In genomic region chr3:152474582-152475277, GRCm38 (mm10) we compare ENCODE assay signal across 8 mouse cellular contexts.
DNase-seq lines count a peak whose midpoint lies in the region; ATAC-seq and TF ChIP-seq lines count a peak whose summit lies in the region.

No protein-coding gene starts in this region.

- ATAC-seq in midbrain, embryonic 11.5 days (ENCODE audit: low FRiP score) = no peak
- no peak for ATAC-seq in midbrain, embryonic 13.5 days
- peak; percentile 23; the same call in 1 of the 2 replicates for ATAC-seq in cerebellum, adult (ENCODE audit: insufficient number of reproducible peaks, low FRiP score, low TSS enrichment)
- peak; percentile 32 for ATAC-seq in granulocyte monocyte progenitor cell, adult 5-6 weeks (replicated peaks; ENCODE audit: poor library complexity, severe bottlenecking)
- ATAC-seq in inflammation-experienced regulatory T-cells, adult 6 months = no peak

- DNase-seq in midbrain, embryonic 11.5 days (ENCODE audit: low spot score, missing footprints) = peak; percentile 88
- peak; percentile 87 for DNase-seq in R1 (ENCODE audit: low read depth, low spot score)
- DNase-seq in limb, embryonic 10.5 days (ENCODE audit: low spot score) = peak; percentile 77

- no peak overlapping the region for H3K4me3 ChIP-seq in midbrain, embryonic 11.5 days (ENCODE audit: low read depth, low read length)
- H3K4me3 ChIP-seq in midbrain, embryonic 13.5 days (replicated peaks) = no peak overlapping the region
- no peak overlapping the region for H3K4me3 ChIP-seq in limb, embryonic 10.5 days
- H3K4me3 ChIP-seq in olfactory bulb, adult 2 months (ENCODE audit: insufficient read depth, low read depth, low read length) = no peak overlapping the region

- H3K27ac ChIP-seq in midbrain, embryonic 11.5 days (ENCODE audit: low read depth, low read length) = no peak overlapping the region
- no peak overlapping the region for H3K27ac ChIP-seq in midbrain, embryonic 13.5 days
- 0 out of 2 replicates have a peak overlapping the region, but pooled peaks have one; percentile 21 for H3K27ac ChIP-seq in limb, embryonic 10.5 days
- H3K27ac ChIP-seq in olfactory bulb, adult 2 months (ENCODE audit: insufficient read depth, low read depth, low read length) = no peak overlapping the region

- no peak overlapping the region for H3K9ac ChIP-seq in midbrain, embryonic 11.5 days (ENCODE audit: low read length)
- H3K9ac ChIP-seq in midbrain, embryonic 13.5 days (replicated peaks) = no peak overlapping the region

- H3K27me3 ChIP-seq in midbrain, embryonic 11.5 days (ENCODE audit: control insufficient read depth, insufficient read depth, low read length) = no peaks in the 10 kb centered on the region
- H3K27me3 ChIP-seq in midbrain, embryonic 13.5 days = 0 out of 2 replicates have a peak, but pooled peaks cover 4% of the 10 kb centered on the region
- H3K27me3 ChIP-seq in limb, embryonic 10.5 days (ENCODE audit: low read depth, poor library complexity, severe bottlenecking) = no peaks in the 10 kb centered on the region

- TF ChIP-seq POLR2A in olfactory bulb, adult 2 months (IDR thresholded peaks at IDR 0.05; ENCODE audit: insufficient read depth, low read depth, low read length) = no peak

- 64% methylated on average over 15 of the region's 15 CpGs for WGBS in midbrain, embryonic 11.5 days
- 62% methylated on average over 15 of the region's 15 CpGs for WGBS in midbrain, embryonic 13.5 days
- WGBS in limb, embryonic 10.5 days = 61% methylated on average over 15 of the region's 15 CpGs
- WGBS in olfactory bulb, adult 2 months = 60% methylated on average over 15 of the region's 15 CpGs

- TF ChIP-seq CTCF in olfactory bulb, adult 2 months (IDR thresholded peaks at IDR 0.05; ENCODE audit: insufficient read depth, low read depth, low read length) = peak; percentile 54

- peaks cover 9% of the 10 kb centered on the region; the same call in 1 of the 2 replicates for H3K4me1 ChIP-seq in midbrain, embryonic 11.5 days (ENCODE audit: control insufficient read depth, insufficient read depth, low read length)
- H3K4me1 ChIP-seq in midbrain, embryonic 13.5 days (replicated peaks) = peaks cover 14% of the 10 kb centered on the region
- H3K4me1 ChIP-seq in limb, embryonic 10.5 days = peaks cover 40% of the 10 kb centered on the region
- H3K4me1 ChIP-seq in olfactory bulb, adult 2 months (ENCODE audit: control insufficient read depth, insufficient read depth, low read length) = peaks cover 11% of the 10 kb centered on the region

- H3K9me3 ChIP-seq in midbrain, embryonic 11.5 days (ENCODE audit: control insufficient read depth, low read length) = no peaks in the 10 kb centered on the region
- H3K9me3 ChIP-seq in midbrain, embryonic 13.5 days = no peaks in the 10 kb centered on the region
- no peaks in the 10 kb centered on the region for H3K9me3 ChIP-seq in limb, embryonic 10.5 days (replicated peaks)

- no peaks in the 10 kb centered on the region for H3K36me3 ChIP-seq in midbrain, embryonic 11.5 days (ENCODE audit: control insufficient read depth, insufficient read depth, low read length)
- no peaks in the 10 kb centered on the region for H3K36me3 ChIP-seq in midbrain, embryonic 13.5 days
- no peaks in the 10 kb centered on the region for H3K36me3 ChIP-seq in limb, embryonic 10.5 days

- no peak overlapping the region for H3K4me2 ChIP-seq in midbrain, embryonic 11.5 days
- no peak overlapping the region for H3K4me2 ChIP-seq in midbrain, embryonic 13.5 days (replicated peaks)

Comparison
In these comparisons a context has a peak if more than half of its experiments do, and no peak if none do; other contexts are left out.
1. ATAC-seq: peak in cerebellum, adult (single experiment) and granulocyte monocyte progenitor cell, adult 5-6 weeks (single experiment); none in midbrain, embryonic 11.5 days (single experiment), midbrain, embryonic 13.5 days (single experiment) and inflammation-experienced regulatory T-cells, adult 6 months (single experiment).
2. Peak in every context shown above with its lines, with median percentiles within 50 percentile points of each other: DNase-seq.